Mouse (Mus musculus) left cerebral cortex, adult 8-10 months (tissue): ENCODE results near the gene Gm47955. TPM values are rescaled to one million over a fixed set of nuclear protein-coding genes. Genes with fewer than 3 reads are reported as not detected.
"Not testable (repeated sequence)": the region's sequence is repeated elsewhere in the genome, so short reads cannot be mapped to it uniquely, and the experiment has no call there.

ENCODE experiments used
- DNase-seq, 2 experiments: peaks; one replicate each; pipeline ENCODE4 v3.0.0; 2022; ENCODE audit warnings: low spot score in 2 of 2
- total RNA-seq, 4 experiments: library from RNA; stranded (reverse); gene quantifications; 2 replicates each; pipeline ENCODE4 v1.2.4; 2022

Gene Gm47955
- total RNA-seq, 4 experiments from 2014 or later = not detected

GRCm38 (mm10) chr1:82992093-82992492 is 32.0 kb downstream of the Gm47955 start:
- no peak for DNase-seq

- DNase-seq = no peak
These were observed 33.9 kb downstream of the Gm47955 start for GRCm38 (mm10) chr1:82993947-82994346.

GRCm38 (mm10) chr1:83000306-83000705 is 40.2 kb downstream of the Gm47955 start, which contains the start of gene Gm47959:
Gene Gm47959 (plus strand): TSS chr1:83000548.
- not testable (repeated sequence) for DNase-seq

GRCm38 (mm10) chr1:83006218-83007179 is 46.4 kb downstream of the Gm47955 start:
- DNase-seq = no peak

GRCm38 (mm10) chr1:83007471-83007870 is 47.4 kb downstream of the Gm47955 start:
- no peak for DNase-seq

Other genes starting within 250 kb of the Gm47955 start
- gene Mff, start 235.4 kb upstream of the Gm47955 start, total RNA-seq = 100 to 1,000 TPM; 250 to 309 (median 281) TPM
- not detected for gene Tm4sf20, start 191.8 kb upstream of the Gm47955 start, total RNA-seq
- not detected for gene Gm47791, start 189.0 kb upstream of the Gm47955 start, total RNA-seq
- 10 to 100 TPM; 59.0 to 69.1 (median 62.1) TPM for gene Agfg1, start 120.8 kb upstream of the Gm47955 start, total RNA-seq
- under 1 TPM in 3 of 4 experiments, not detected in 1; 0.73 to 0.96 (median 0.84) TPM for gene A030005L19Rik, start 47.0 kb upstream of the Gm47955 start, total RNA-seq
- not detected for gene A030014E15Rik, start 35.4 kb upstream of the Gm47955 start, total RNA-seq
- gene Gm6217, start 28.9 kb upstream of the Gm47955 start, total RNA-seq = not detected
- not detected for gene A030003K21Rik, start 16.9 kb upstream of the Gm47955 start, total RNA-seq
- gene Gm7544, start 4.3 kb upstream of the Gm47955 start, total RNA-seq = not detected
- not detected for gene Gm47959, start 40.3 kb downstream of the Gm47955 start, total RNA-seq
- gene Slc19a3, start 78.2 kb downstream of the Gm47955 start, total RNA-seq = 1 to 10 TPM; 1.8 to 2.8 (median 2.1) TPM
- not detected for gene Krtap28-10, start 82.2 kb downstream of the Gm47955 start, total RNA-seq
- gene Gm47969, start 84.6 kb downstream of the Gm47955 start, total RNA-seq = not detected
- not detected for gene A030005K14Rik, start 99.1 kb downstream of the Gm47955 start, total RNA-seq
- gene Krtap28-13, start 100.6 kb downstream of the Gm47955 start, total RNA-seq = not detected
- gene Ccl20, start 156.5 kb downstream of the Gm47955 start, total RNA-seq = not detected
- gene Daw1, start 199.5 kb downstream of the Gm47955 start, total RNA-seq = under 1 TPM in 2 of 4 experiments, not detected in 2; 0.27 to 0.77 TPM